Mouse (Mus musculus) kidney, embryonic 15.5 days (tissue): Measurements from ENCODE around the gene Shq1. TPM values are rescaled to one million over a fixed set of nuclear protein-coding genes. Genes with fewer than 3 reads are reported as not detected.

ENCODE experiments used
- ATAC-seq: fragments of 200-750 bp; cut with Nextera tagmentation; replicated peaks from 2 replicates; pipeline ENCODE4 v1.8.0; 2017; ENCODE audit warnings: moderate TSS enrichment; ENCODE audit not compliant: low FRiP score
- H3K27ac ChIP-seq: fragments of 300-500 bp; sonication (generic); 2 replicates; pipeline ENCODE4 v1.5.1; 2015; ENCODE audit warnings: mild to moderate bottlenecking, inconsistent platforms
- H3K27me3 ChIP-seq: fragments of 300-500 bp; sonication (generic); 2 replicates; pipeline ENCODE4 v1.6.1; 2015; ENCODE audit warnings: inconsistent platforms
- H3K36me3 ChIP-seq: fragments of 300-500 bp; sonication (generic); 2 replicates; pipeline ENCODE4 v1.6.1; 2015; ENCODE audit warnings: inconsistent platforms
- H3K4me1 ChIP-seq: fragments of 300-500 bp; sonication (generic); 2 replicates; pipeline ENCODE4 v1.6.1; 2015; ENCODE audit warnings: inconsistent platforms
- H3K4me2 ChIP-seq: fragments of 300-500 bp; sonication (generic); 2 replicates; pipeline ENCODE4 v1.6.1; 2015; ENCODE audit warnings: moderate library complexity, mild to moderate bottlenecking, inconsistent platforms
- H3K4me3 ChIP-seq: fragments of 300-500 bp; sonication (generic); replicated peaks from 2 replicates; pipeline ENCODE4 v1.5.1; 2015; ENCODE audit warnings: mild to moderate bottlenecking, inconsistent platforms
- H3K9ac ChIP-seq: fragments of 300-500 bp; sonication (generic); 2 replicates; pipeline ENCODE4 v1.6.1; 2015; ENCODE audit warnings: mild to moderate bottlenecking, inconsistent platforms
- H3K9me3 ChIP-seq: fragments of 300-500 bp; sonication (generic); replicated peaks from 2 replicates; pipeline ENCODE4 v1.6.1; 2016; ENCODE audit warnings: inconsistent platforms
- WGBS: fragments of 180-500 bp; shearing (Covaris S2); methylation state at CpG from one replicate; pipeline ENCODE4 v1.1.7; 2015; ENCODE audit warnings: mixed read lengths; 5-methylcytosine and 5-hydroxymethylcytosine counted together
- polyA plus RNA-seq: library from polyadenylated mRNA; unstranded; fragments of >200 nt; fragmentation: Nextera tagmentation; extraction: Ambion mirVana; gene quantifications from 2 replicates; pipeline ENCODE4 v1.2.1, GENCODE M21; 2015

The Shq1 gene
- polyA plus RNA-seq, 1 experiment from 2014 or later = 18.3 TPM

GRCm38 (mm10) chr6:100562719-100563551 lies 108.0 kb downstream of the Shq1 start:
- under 1% methylated on average over 51 of the region's 51 CpGs for WGBS
- peaks cover 78% of the 10 kb centered on the region for H3K27me3 ChIP-seq
- H3K4me1 ChIP-seq = peaks cover 18% of the 10 kb centered on the region
- peak overlapping the region; percentile 92 for H3K4me2 ChIP-seq
- no peak overlapping the region for H3K27ac ChIP-seq
- no peaks in the 10 kb centered on the region for H3K36me3 ChIP-seq
- no peaks in the 10 kb centered on the region for H3K9me3 ChIP-seq
- peak overlapping the region; percentile 46 for H3K4me3 ChIP-seq
- peak; percentile 67 for ATAC-seq
- H3K9ac ChIP-seq = peak overlapping the region; percentile 42

DNA sequence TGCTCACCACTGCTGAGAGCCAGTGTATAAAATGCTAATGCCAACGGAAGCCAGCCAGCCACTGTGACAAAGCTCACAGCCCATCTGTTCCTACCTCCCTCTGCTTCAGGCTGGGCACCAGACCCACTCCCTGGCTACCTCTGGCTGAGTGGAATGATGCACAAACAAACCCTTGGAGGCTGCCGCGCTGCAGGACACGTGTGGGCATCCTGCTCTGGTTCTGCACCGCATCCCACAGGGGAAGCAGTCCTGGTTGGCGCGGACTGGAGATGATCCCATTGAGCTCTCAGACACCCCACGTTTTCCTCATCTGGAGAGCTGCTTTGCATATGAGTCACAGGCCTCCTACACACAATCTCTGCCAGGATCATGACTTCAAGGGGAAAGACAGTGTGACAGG lies 112.9 kb downstream of the Shq1 start:
- Histone ChIP-seq H3K27me3 (peaks cover 74% of the 10 kb centered on the region), H3K4me3 (no peak overlapping the region), H3K4me1 (peaks cover 10% of the 10 kb centered on the region), H3K27ac (no peak overlapping the region), H3K9ac (no peak overlapping the region), H3K36me3 (no peaks in the 10 kb centered on the region), H3K4me2 (no peak overlapping the region), H3K9me3 (no peaks in the 10 kb centered on the region)
- WGBS = 50% methylated on average over 8 of the region's 8 CpGs
- ATAC-seq = no peak

DNA sequence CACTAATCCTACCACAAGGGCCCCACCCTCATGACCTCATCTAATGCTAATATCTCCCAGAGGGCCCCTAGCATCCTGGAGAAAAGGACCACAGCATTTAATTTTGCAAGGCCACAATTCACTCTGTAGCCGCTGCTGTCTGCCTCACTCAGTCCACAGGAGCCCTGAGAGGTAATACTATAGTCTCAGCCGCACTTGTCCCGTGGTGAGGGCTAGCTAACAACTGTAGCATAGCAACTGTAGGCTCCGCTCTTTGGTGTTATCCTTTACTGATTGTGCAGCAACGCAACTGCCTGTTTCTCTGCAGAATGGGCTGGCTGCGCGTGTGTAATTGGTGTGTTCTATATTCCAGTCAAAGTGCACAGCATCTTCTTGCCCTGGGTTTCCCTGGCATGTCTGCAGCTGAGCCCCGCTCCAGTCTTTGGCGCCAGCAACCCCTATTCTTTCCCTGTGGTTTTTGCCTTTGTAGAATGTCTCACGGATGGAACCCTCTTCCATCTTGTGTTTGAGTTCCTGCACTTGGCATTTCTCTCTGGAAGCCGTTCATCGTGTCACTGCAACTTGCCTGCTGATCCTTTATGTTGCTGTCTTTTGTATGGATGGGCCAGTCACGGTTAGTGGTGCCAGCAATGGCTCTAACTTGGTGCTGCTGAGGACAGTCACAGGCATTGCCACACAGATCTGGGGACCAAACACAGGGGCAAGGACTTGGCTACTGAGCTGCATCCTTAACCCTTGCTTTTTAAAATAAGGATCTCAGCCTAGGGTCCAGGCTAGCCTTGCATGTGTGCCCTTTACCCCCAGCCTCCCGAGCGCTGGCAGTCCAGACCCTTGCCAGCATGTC lies 128.6 kb downstream of the Shq1 start:
- Histone ChIP-seq H3K27ac (no peak overlapping the region), H3K9me3 (no peaks in the 10 kb centered on the region), H3K36me3 (no peaks in the 10 kb centered on the region), H3K27me3 (peaks cover 29% of the 10 kb centered on the region), H3K4me3 (no peak overlapping the region), H3K4me2 (no peak overlapping the region), H3K9ac (no peak overlapping the region), H3K4me1 (no peaks in the 10 kb centered on the region)
- 72% methylated on average over 15 of the region's 15 CpGs for WGBS
- ATAC-seq = no peak

GRCm38 (mm10) chr6:100539698-100540097 lies 131.3 kb downstream of the Shq1 start:
- Histone ChIP-seq H3K27me3 (peaks cover 24% of the 10 kb centered on the region), H3K4me2 (no peak overlapping the region), H3K9ac (no peak overlapping the region), H3K27ac (no peak overlapping the region), H3K9me3 (no peaks in the 10 kb centered on the region), H3K4me1 (no peaks in the 10 kb centered on the region), H3K4me3 (no peak overlapping the region), H3K36me3 (no peaks in the 10 kb centered on the region)
- WGBS = 48% methylated on average over 4 of the region's 4 CpGs
- no peak for ATAC-seq

- 78% methylated on average over 7 of the region's 7 CpGs for WGBS
- Histone ChIP-seq H3K4me3 (no peak overlapping the region), H3K9me3 (no peaks in the 10 kb centered on the region), H3K4me2 (no peak overlapping the region), H3K4me1 (no peaks in the 10 kb centered on the region), H3K27ac (no peak overlapping the region), H3K36me3 (no peaks in the 10 kb centered on the region), H3K9ac (no peak overlapping the region), H3K27me3 (peaks cover 21% of the 10 kb centered on the region)
- ATAC-seq = no peak
Measured at GRCm38 (mm10) chr6:100538570-100538969, 132.4 kb downstream of the Shq1 start.

DNA sequence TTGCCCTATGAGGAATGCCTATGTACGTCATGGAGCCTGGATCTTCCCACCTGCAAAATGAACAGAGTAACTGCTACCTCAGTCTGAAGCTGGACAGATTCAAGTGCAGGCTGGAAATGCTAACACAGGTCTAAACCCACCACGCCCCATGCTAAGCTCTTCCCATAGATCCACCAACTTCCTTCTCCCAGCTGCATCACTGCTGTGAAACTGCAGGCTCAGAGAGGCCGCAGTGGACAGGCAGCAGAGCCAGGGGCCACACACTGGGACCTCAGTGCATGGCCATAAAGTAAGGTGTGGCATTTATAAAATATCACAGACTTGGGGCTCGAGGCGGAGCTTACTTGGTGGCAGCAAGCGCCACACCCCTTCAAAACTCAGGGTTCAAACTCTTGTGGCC lies 133.0 kb downstream of the Shq1 start:
- no peak overlapping the region for H3K27ac ChIP-seq
- no peaks in the 10 kb centered on the region for H3K9me3 ChIP-seq
- no peaks in the 10 kb centered on the region for H3K36me3 ChIP-seq
- H3K4me3 ChIP-seq = no peak overlapping the region
- peaks cover 21% of the 10 kb centered on the region for H3K27me3 ChIP-seq
- H3K4me2 ChIP-seq = no peak overlapping the region
- 89% methylated on average over 6 of the region's 6 CpGs for WGBS
- ATAC-seq = no peak
- 0 out of 2 replicates have a peak, but pooled peaks cover 2% of the 10 kb centered on the region for H3K4me1 ChIP-seq
- no peak overlapping the region for H3K9ac ChIP-seq

DNA sequence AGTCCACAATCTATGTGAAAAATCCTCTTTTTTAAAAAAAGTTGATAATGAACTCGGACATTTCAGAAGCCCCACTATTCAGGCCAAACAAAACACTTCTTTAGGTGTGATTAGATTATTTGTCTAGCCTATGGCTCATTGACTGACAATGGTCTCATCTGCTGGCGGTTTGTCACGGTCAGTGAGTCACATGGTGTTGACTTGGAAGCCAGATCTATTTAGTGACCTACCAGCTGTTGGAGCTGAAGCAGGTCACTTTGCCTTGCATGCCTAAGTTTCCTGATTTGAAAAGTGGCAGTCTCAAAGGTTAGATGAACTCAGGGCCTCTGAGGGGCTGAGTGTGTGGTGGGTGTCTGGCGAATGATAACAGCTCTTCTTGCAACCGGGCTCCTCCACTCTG lies 133.9 kb downstream of the Shq1 start:
- Histone ChIP-seq H3K9me3 (no peaks in the 10 kb centered on the region), H3K4me1 (0 out of 2 replicates have a peak, but pooled peaks cover 2% of the 10 kb centered on the region), H3K4me2 (no peak overlapping the region), H3K27me3 (peaks cover 20% of the 10 kb centered on the region), H3K36me3 (no peaks in the 10 kb centered on the region), H3K9ac (no peak overlapping the region), H3K27ac (no peak overlapping the region), H3K4me3 (no peak overlapping the region)
- 65% methylated on average over 5 of the region's 5 CpGs for WGBS
- no peak for ATAC-seq

- H3K27me3 ChIP-seq = peaks cover 23% of the 10 kb centered on the region
- H3K4me3 ChIP-seq = no peak overlapping the region
- no peak overlapping the region for H3K27ac ChIP-seq
- 51% methylated on average over 7 of the region's 7 CpGs for WGBS
- peaks cover 13% of the 10 kb centered on the region; the same call in 1 of the 2 replicates for H3K4me1 ChIP-seq
- no peak for ATAC-seq
- no peak overlapping the region for H3K9ac ChIP-seq
- H3K9me3 ChIP-seq = no peaks in the 10 kb centered on the region
- no peak overlapping the region for H3K4me2 ChIP-seq
- H3K36me3 ChIP-seq = no peaks in the 10 kb centered on the region
Measured at GRCm38 (mm10) chr6:100533364-100533763, 137.6 kb downstream of the Shq1 start.

DNA sequence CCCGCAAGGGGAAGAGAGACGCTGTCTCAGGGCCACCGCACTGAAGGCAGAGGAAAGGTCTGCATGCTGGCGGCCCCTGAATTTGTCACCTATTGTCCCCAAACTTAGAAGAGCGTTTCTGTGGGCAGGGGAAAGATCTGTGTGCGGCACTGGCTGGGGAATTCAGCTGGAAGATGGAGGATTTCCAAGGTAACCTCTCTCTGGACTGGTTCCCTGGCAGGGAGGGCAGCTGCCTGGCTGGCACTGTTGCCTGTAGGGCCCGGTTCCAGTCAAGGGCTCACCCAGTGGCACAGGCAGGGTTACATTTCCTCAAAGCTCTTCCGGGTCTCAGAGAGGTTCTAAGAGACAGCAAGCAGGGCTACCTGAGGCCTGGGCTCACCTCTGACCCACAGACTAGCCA lies 138.6 kb downstream of the Shq1 start:
- 92% methylated on average over 8 of the region's 8 CpGs for WGBS
- H3K27me3 ChIP-seq = peaks cover 18% of the 10 kb centered on the region
- H3K4me1 ChIP-seq = peaks cover 14% of the 10 kb centered on the region; the same call in 1 of the 2 replicates
- ATAC-seq = no peak
- H3K4me2 ChIP-seq = no peak overlapping the region
- no peaks in the 10 kb centered on the region for H3K36me3 ChIP-seq
- no peak overlapping the region for H3K9ac ChIP-seq
- H3K4me3 ChIP-seq = no peak overlapping the region
- H3K27ac ChIP-seq = no peak overlapping the region
- no peaks in the 10 kb centered on the region for H3K9me3 ChIP-seq

GRCm38 (mm10) chr6:100529673-100530072 lies 141.3 kb downstream of the Shq1 start:
- ATAC-seq = no peak
- peaks cover 24% of the 10 kb centered on the region for H3K27me3 ChIP-seq

GRCm38 (mm10) chr6:100528556-100528955 lies 142.4 kb downstream of the Shq1 start:
- H3K4me2 ChIP-seq = no peak overlapping the region
- no peak overlapping the region for H3K9ac ChIP-seq
- peaks cover 40% of the 10 kb centered on the region for H3K4me1 ChIP-seq
- H3K4me3 ChIP-seq = no peak overlapping the region
- 53% methylated on average over 7 of the region's 7 CpGs for WGBS
- no peak for ATAC-seq
- no peak overlapping the region for H3K27ac ChIP-seq
- no peaks in the 10 kb centered on the region for H3K36me3 ChIP-seq
- no peaks in the 10 kb centered on the region for H3K9me3 ChIP-seq
- H3K27me3 ChIP-seq = peaks cover 24% of the 10 kb centered on the region

More at GRCm38 (mm10) chr6:100529673-100530072, 141.3 kb downstream of the Shq1 start:
- Histone ChIP-seq H3K4me2 (no peak overlapping the region), H3K27ac (no peak overlapping the region), H3K36me3 (no peaks in the 10 kb centered on the region), H3K9me3 (no peaks in the 10 kb centered on the region), H3K9ac (no peak overlapping the region), H3K4me1 (peaks cover 36% of the 10 kb centered on the region), H3K4me3 (no peak overlapping the region)
- 45% methylated on average over 3 of the region's 3 CpGs for WGBS

- Histone ChIP-seq H3K4me3 (no peak overlapping the region), H3K4me1 (peaks cover 38% of the 10 kb centered on the region), H3K4me2 (no peak overlapping the region), H3K36me3 (no peaks in the 10 kb centered on the region), H3K9me3 (no peaks in the 10 kb centered on the region), H3K27ac (no peak overlapping the region), H3K27me3 (peaks cover 30% of the 10 kb centered on the region), H3K9ac (no peak overlapping the region)
- no peak for ATAC-seq
- whole genome bisulfite sequencing = 95% methylated on average over 5 of the region's 5 CpGs
Measured at GRCm38 (mm10) chr6:100527972-100528371, 143.0 kb downstream of the Shq1 start.
